Mouse (Mus musculus): ENCODE measurements around the gene Gm49450.

Gene Gm49450

DNA sequence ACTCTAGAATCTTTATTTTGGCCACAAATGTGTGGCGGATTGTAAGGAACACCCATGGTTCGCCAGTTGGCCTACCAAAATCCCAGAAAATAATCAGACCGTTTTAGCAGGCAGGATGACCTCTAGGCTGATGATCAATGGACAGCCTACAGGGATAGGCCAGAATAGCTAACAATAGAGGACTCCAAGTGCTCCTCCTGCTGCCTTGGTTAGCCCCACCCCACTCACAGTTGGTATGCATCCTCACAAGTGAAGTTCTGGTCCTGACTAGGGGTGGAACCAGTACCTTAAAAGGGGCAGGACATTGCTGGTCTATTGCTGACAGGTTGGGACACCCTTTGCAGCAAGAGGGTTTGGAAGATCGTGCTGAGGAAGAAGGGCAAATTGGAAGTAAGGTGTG lies 60.3 kb downstream of the Gm49450 start:
- in situ Hi-C loops (cut with MseI, MboI) = no loop called here

DNA sequence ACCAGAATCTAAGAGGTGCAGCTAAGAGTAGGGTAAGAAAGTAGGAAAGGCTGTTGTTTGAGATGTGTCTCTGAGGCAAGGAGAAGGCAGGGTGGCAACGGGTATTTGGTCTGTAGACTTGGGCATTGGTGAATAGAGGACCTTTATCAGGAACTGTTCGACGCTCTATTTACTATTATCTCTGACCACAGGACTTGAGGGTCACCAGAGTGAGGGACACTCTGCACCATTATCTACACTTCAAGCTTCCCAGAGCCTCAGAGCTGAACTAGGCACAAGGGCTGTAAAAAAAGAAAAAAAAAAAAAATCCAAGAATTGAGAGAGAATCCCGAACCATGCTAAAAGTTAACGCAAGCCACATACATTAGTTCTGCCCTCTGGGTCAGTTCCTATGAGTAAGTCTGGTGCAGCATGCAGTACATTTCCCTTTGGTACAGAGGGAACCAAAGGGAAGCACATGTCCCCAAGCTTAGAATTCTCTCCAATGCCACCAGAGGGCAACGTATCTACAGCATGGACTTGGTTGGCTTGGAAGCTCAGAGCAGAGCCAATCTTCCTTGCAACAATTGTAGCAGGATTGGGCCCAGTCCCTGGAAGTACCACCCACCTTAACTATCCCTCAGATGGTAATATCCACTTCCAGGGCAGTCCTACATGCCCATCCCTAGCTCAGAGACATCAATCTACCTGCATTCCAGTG lies 61.3 kb downstream of the Gm49450 start:
- in situ Hi-C loops (cut with MseI, MboI) = no loop called here

DNA sequence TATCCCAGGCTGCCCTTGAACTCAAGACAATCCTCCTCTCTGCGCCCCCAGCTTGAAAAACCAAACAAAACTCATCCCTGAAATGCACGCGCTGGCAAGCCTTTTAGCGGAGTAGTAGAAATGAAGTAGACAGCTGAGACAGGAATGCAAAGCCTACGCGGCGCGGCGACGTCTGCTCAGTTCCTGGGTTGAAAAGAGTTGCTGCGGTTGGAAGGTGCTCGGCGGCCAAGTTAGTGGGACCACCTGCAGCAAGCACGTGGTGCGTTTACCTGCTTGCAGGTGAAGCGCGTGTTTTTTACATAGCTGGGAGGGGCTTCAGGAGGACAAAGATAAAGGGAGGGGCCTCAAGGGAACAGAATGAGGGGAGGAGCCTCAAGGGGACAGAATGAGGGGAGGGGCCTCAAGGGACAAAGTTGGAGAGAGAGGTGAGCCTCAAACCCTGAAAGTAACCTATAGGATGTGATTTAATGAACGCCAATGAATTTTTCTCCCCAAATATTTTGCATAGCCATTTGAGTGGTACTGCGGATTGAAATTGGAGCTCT lies 62.1 kb downstream of the Gm49450 start:
- in situ Hi-C loops (cut with MseI, MboI) = no loop called here

DNA sequence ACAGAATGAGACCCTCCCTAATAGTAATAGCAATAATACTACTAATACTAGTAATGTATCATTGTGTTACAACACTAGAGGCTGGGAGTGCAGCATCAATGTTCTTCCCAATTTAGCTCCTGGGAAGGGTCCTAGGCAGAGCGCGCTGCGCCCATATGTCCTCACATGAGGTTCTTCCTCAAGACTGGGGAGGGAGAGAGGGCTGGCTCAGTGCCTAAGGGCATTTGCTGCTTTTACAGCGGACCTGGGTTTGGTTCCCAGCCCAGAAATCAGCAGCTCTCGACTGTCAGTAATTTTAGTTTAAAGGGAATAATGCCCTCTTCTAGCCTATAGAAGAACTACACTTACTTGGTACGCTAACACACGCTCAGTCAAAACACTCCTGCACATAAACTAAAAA lies 65.8 kb downstream of the Gm49450 start:
- in situ Hi-C loops (cut with MseI, MboI) = no loop called here

DNA sequence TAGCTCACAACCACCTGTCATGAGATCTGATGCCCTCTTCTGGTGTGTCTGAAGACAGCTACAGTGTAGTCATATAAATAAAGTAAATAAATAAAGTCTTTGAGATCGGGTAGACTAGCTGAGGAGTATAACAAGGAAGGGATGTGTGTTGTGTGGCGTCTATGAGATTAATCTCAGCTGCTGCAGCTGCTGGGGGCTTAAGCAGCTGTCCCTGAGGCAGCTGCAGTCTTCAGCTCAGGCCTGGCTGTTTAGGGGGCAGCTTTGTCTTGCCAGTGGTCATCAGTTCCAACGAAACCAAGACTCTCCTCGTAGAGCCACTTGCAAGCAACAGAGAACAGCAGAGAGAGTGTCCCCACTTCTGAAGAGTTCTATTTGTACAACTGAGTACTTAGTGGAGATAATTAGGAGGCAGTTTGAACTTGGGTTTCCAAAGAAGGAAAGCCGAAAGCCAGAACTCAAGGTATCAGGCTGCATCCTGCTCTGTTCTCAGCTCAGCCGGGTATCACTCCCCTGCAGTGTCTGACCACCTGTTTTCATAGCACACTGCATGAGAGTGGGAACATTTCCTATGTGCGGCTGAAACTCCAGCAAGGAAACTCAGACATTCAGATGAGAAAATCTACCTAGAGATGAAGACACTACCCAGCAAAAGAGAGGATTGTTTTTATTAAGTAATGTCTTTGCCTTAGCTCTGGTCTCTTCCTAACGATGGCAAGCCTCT lies 66.5 kb downstream of the Gm49450 start:
- in situ Hi-C loops (cut with MseI, MboI) = no loop called here

DNA sequence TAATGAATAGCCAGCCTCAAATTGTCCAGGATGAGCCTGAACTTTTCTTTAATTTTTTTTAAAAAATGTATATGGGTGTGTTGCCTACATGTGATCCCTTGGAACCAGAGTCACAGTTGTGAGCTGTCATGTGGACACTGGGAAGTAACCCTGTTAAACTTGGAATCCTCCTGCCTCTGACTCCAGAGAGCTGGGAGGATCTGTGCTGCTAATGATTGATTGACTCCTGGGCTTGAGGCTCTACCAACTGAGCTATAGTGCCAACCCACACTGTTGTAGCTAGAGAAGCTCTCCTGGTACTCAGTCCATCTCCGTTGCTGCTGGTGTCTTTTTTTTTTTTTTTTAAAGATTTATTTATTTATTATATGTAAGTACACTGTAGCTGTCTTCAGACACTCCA lies 69.2 kb downstream of the Gm49450 start:
- in situ Hi-C loops (cut with MseI, MboI) = no loop called here

DNA sequence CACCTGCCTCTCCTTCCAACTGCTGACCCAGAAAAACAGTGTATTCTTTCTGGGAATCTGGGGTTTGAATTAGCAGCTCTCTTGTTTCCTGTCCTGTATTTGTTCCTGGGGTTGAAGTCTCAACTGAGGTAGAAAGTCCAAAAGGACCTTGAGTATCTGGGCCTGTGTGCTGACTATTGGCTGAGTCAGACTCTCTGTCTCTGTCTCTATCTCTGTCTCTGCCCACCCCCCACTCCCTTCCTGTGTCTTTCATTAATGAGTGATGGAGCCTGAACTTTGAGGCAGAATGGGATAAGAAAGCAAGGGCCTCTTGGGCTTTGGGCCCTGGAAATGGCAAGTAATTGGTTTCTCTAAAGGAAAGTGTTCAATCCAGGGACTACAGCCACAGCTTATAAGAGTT lies 69.7 kb downstream of the Gm49450 start:
- in situ Hi-C loops (cut with MseI, MboI) = no loop called here

All from mouse trophoblast stem cell (cell line).